Mouse (Mus musculus) neutrophil, adult 65 days (primary cell): ENCODE results near the gene Tln1. TPM values are rescaled to one million over a fixed set of nuclear protein-coding genes. Genes with fewer than 3 reads are reported as not detected.

ENCODE experiments used
- total RNA-seq: library from RNA; stranded (reverse); gene quantifications from 2 replicates; pipeline ENCODE4 v1.2.4, GENCODE M21; 2023

Gene Tln1
- total RNA-seq, result 554 and 575 TPM in 2 replicates

DNA sequence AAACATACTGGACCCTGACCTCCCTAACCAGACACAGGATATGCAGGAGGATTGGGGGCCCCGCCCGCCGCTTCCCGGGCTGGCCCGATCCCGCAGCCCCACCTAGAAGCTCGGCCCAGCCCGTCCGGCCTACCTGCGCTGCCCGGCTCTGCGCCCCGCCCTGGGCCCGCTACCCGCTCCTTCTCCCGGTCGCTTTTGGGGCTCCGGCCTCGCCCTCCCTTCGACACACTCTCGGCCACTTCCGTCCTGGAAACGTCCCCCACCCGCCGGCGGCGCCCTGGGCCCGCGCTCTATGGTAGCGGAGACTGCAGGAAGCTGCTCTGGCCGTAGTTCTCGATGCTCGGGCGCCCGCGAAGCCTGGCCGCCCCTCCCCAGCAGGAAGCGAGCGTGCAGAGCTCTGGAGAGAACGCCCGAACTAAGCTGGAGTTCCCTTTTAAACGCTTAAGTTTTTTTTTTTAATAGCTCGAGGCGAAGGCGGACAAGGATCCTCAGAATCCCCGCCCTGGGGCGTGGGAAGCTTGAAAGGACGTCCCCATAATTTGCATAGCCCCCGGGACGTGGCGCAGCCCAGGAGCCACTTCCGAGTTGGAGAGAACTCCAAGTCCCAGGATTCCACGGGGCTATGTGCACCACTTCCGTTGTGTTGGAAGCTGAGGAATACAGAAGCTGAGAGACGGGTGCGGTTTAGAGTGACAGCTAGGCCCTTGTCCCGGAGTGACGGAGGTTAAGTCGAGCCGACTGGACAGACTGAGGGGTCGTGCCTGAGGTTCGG lies at the start of gene Tln1, which contains the start of gene Creb3:
Tln1 (minus strand) TSS at position 695 of the 772 bp plus-strand sequence.
Creb3 (plus strand) TSS at position 336 of the 772 bp plus-strand sequence.

DNA sequence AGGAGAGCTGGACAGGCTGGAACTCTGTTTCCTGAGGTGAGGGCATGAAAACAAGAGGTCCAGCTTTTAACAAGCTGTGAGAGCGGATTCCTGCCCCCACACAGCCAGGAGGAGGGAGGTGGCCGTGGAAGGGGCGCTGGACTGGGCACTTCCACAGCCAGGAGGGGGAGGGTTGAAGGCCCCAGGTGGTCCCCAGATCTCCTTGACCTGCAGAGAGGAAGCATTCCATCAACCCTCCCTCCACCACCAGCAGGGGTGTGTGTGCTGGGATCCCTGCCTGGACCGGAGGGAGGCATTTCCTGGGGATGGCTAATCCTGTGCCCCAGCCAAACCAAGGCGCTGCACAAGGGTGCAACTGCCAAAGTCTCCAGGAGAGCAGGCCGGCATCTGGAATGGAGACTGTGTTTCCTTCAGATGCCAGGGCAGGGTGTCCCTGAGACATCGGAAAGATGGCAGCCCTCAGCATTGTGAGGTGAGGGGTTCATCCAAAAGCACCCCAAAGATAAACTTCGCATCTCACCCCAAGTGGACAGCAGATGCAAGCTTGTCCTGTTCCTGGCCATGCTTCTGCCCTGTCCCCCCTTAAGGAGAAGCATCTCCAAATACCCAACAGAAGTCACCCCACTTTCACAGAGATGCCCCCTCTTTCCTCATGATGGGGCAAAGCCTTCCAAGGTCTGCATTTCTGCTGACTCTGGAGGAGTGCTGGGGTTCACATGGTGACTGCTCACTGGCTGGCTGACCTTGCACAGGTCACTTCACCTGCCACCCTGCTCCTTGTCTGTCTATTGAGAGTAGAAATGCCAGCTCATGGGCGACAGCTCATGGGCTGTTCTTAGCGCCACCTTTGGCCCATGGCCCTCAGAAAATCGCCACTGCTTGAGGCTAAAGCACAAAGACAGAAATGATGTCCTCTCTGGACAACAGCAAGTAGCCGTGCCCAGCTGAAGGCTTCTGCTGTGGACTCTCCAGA lies 22.2 kb upstream of the Tln1 start, which contains the start of gene Msmp:
Msmp (minus strand) TSS at position 51 of the 973 bp plus-strand sequence.

DNA sequence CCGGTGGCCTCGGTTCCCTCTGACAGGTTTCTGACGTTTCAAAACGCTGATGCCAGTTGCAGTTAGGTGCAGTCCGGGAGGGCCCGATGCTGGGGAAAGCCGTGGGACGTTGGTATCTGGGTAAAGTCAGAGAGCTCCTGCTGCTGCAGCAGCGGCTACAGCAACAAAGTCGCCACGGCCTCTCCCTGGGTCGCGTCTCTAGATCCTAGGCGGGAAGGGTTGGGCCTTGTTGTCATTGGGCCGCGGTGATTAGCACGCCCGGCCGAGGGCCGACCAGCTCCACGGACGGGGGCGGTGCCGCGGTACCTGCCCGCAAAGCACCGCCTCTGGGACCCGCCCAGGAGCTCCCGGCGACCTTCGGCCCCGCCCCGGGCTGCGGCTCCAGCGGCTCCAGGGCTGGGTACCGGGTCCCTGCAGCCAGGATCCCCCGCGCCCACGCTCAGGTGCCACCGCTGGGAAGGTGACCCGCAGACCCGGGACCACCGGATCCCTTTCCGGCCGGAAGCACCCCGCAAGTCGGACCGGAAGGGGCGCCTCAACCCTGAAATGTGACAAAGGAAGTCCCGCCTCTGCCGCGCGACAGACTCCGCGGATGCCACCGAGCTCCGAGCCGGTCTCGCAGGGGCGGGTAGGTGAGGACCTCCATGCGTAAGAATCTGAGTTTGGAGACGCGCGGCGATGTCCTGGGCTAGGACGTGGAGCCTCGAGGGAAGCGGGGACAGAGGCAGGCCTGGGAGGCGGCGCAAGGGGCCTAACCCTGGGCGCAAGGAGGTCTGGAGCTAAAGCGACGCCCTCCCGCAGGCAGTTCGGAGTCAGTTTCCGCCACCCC lies 16.1 kb upstream of the Tln1 start, which contains the start of the genes Rgp1 and Gba2:
Rgp1 (plus strand) TSS at position 340 of the 829 bp plus-strand sequence.
Gba2 (minus strand) TSS at position 498 of the 829 bp plus-strand sequence.

DNA sequence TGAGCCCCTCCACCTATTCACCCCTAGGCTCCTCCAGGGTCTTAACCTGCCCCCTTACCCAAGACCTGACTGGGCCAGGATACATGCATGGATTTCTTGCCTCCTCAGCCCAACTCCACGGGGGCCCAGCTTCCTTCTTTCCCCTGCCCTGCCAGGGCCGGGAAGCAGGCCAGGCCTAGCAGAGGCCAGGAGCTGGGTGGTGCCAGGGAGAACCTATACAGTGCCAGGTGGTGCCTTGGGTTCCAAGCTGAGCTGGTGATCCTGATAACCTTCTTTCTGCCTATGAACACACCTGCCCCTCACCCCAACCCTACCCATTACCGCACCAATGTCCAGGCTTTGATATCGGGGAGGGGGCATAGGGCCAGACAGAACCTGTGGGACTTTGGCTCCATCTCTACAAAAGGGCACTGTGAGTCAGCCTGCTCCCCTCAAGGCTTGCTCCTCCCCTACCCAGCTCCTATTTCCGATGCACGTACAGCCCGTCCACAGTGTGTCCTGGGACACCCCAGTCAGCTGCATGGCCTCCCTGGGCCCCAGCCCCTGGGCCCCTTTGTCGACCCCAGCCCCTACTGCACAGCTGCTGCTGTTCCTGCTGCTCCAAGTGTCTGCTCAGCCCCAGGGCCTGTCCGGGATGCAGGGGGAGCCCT lies 55.8 kb downstream of the Tln1 start, which contains the start of gene Car9:
Car9 (plus strand) TSS at position 431 of the 650 bp plus-strand sequence.

DNA sequence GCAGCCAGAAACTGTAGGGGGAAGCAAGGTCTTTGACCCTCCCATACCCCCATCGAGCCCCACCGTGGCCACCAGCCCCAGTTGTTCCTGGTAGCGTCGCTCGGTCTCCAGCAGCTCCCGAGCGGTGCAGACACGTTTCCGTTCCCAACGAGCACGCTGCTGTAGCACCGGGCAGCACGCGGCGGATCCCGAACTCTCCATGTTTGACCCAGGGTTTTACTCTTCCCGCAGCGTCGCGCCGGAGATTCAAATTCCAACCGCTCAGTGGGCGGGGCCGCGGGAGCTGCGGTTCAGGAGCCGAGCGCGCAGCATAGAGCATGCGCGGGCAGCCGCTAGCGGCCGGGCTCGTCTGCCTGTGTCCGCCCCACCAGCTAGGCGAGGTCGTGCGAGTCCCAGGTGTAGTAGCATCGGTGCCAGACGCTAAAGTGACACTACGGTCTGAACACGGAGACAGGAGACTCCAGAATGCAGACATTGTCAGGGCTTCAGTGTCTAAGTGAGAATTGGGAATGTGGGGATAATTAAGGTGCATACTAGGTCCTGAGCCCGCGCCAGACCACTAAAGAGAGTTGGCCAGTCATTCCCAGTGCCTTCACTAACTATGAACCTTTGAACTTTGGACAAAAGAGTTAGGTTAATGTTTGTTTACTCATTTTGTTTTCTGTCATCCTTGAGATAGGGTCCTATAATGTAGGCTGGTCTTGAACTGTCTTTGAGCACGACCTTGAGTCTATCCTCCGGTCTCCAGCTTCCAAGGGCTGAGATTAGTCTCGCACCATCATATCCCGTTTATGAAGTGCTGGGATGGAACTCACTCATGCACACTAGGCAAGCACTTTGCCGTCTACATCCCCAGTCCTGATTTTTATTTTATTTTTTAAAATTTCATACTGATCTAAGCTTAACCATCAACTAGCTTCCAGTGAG lies 62.8 kb downstream of the Tln1 start, which contains the start of gene Arhgef39:
Arhgef39 (minus strand) TSS at position 289 of the 927 bp plus-strand sequence.

DNA sequence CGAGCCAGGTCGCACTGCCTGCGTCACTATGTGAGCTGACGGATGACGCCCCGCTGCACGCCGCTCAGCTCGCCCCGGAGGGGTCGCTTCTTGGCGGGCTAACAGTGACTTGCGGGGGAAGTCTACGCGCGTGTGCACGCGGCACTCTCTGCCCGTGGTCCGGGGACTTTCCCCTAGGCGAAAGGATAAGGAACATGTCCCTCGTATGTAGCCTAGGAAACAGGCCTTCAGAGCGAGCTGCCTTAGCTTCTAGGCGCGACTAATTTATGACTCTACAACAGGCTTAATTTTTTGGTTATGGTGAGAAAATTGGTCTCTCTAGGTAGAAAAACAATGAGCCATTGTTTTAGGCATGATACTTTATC lies 69.7 kb downstream of the Tln1 start, which contains the start of gene Ccdc107:
Ccdc107 (plus strand) TSS at position 80 of the 365 bp plus-strand sequence.

DNA sequence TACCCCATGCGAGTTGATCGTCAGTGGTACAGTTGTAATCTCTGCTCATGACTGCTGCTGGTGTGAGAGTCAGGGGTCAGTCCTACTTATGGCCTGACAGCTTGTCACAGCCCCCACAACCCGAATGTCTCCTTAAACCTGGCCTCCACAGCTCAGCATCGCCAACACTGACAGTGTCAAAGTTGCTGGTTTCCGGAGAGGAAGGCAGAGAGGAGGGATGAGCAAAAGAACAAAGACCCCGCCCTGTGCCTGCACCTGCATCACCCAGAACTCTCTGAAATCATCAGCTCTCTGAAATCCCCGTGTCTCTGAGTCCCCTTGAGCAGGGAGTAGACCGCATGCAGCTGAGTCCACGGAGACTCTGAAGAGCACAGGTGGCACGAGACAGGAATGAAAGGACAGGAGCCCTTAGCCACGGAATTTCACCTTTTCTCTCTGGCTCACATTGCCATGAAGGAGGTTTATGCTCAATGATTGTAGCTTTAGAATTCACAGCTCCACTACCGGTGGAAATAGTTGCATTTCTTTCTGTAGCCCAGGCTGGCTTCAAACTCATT lies 78.9 kb downstream of the Tln1 start, which contains the start of gene Sit1:
Sit1 (minus strand) TSS at position 200 of the 557 bp plus-strand sequence.

Other genes starting within 250 kb of the Tln1 start
- gene Rusc2, start 180.7 kb downstream of the Tln1 start, total RNA-seq, result 2.4 and 2.9 TPM in 2 replicates
- gene Fam166b, start 133.6 kb downstream of the Tln1 start, total RNA-seq, result not detected in 2 replicates
- gene Tesk1, start 120.8 kb downstream of the Tln1 start, total RNA-seq, result 3.5 and 7.4 TPM in 2 replicates
- 6.4 and 8.5 TPM in 2 replicates for gene Cd72, start 108.1 kb downstream of the Tln1 start, total RNA-seq
- gene Sit1, start 79.0 kb downstream of the Tln1 start, total RNA-seq, result 1.00 TPM in 1 of 2 replicates, not detected in the other
- gene Ccdc107, start 69.8 kb downstream of the Tln1 start, total RNA-seq, result 4.4 and 5.0 TPM in 2 replicates
- 23.8 and 36.8 TPM in 2 replicates for gene Arhgef39, start 63.0 kb downstream of the Tln1 start, total RNA-seq
- 0.32 and 0.63 TPM in 2 replicates for gene Car9, start 55.7 kb downstream of the Tln1 start, total RNA-seq
- not detected in 2 replicates for gene Tpm2, start 38.9 kb downstream of the Tln1 start, total RNA-seq
- 81.5 and 97.2 TPM in 2 replicates for gene Creb3, start 359 bp downstream of the Tln1 start, total RNA-seq
- 45.8 TPM in 2 replicates for gene Rgp1, start 16.0 kb upstream of the Tln1 start, total RNA-seq
- 23.1 and 37.6 TPM in 2 replicates for gene Gba2, start 16.2 kb upstream of the Tln1 start, total RNA-seq
- gene Msmp, start 21.8 kb upstream of the Tln1 start, total RNA-seq, result not detected in 2 replicates
- gene Npr2, start 69.2 kb upstream of the Tln1 start, total RNA-seq, result 0.28 and 0.32 TPM in 2 replicates
- not detected in 2 replicates for gene Spag8, start 90.9 kb upstream of the Tln1 start, total RNA-seq
- gene Hint2, start 93.8 kb upstream of the Tln1 start, total RNA-seq, result 4.9 and 7.9 TPM in 2 replicates
- gene Tmem8b, start 106.3 kb upstream of the Tln1 start, total RNA-seq, result 0.28 and 0.93 TPM in 2 replicates
- gene Fam221b, start 106.5 kb upstream of the Tln1 start, total RNA-seq, result not detected in 2 replicates
- not detected in 2 replicates for gene Olfr70, start 138.1 kb upstream of the Tln1 start, total RNA-seq
- not detected in 2 replicates for gene Olfr71, start 147.6 kb upstream of the Tln1 start, total RNA-seq
- gene Hrct1, start 164.5 kb upstream of the Tln1 start, total RNA-seq, result not detected in 2 replicates
- gene Spaar, start 167.3 kb upstream of the Tln1 start, total RNA-seq, result not detected in 2 replicates
- not detected in 2 replicates for gene Olfr159, start 208.3 kb upstream of the Tln1 start, total RNA-seq